Mouse (Mus musculus): ENCODE measurements around the gene Ces2b. TPM values are rescaled to one million over a fixed set of nuclear protein-coding genes. Genes with fewer than 3 reads are reported as not detected.

The Ces2b gene
- polyA plus RNA-seq (2012) = not detected in 2 replicates

GRCm38 (mm10) chr8:104831440-104831839 is at the start of gene Ces2b:
TSS of gene Ces2b (plus strand) at chr8:104831572.

GRCm38 (mm10) chr8:104846831-104847230 is 15.5 kb downstream of the Ces2b start, which contains the start of gene Ces2c:
TSS of gene Ces2c (plus strand) at chr8:104847068.

Other genes with a start within 250 kb of the Ces2b start
- gene Pdp2, start 240.1 kb upstream of the Ces2b start, polyA plus RNA-seq (2012) = 1.8 and 2.4 TPM in 2 replicates
- not detected in 2 replicates for gene Cdh16, start 207.2 kb upstream of the Ces2b start, polyA plus RNA-seq (2012)
- gene Rrad, start 200.2 kb upstream of the Ces2b start, polyA plus RNA-seq (2012) = 16.0 and 22.6 TPM in 2 replicates
- 47.3 and 61.0 TPM in 2 replicates for gene Ciao2b, start 189.6 kb upstream of the Ces2b start, polyA plus RNA-seq (2012)
- gene Ces2a, start 97.6 kb upstream of the Ces2b start, polyA plus RNA-seq (2012) = not detected in 2 replicates
- 0.04 TPM in 1 of 2 replicates, not detected in the other for gene Ces2c, start 15.5 kb downstream of the Ces2b start, polyA plus RNA-seq (2012)
- not detected in 2 replicates for gene Ces2e, start 94.7 kb downstream of the Ces2b start, polyA plus RNA-seq (2012)
- not detected in 2 replicates for gene Ces2f, start 115.8 kb downstream of the Ces2b start, polyA plus RNA-seq (2012)
- gene Ces2g, start 130.1 kb downstream of the Ces2b start, polyA plus RNA-seq (2012) = 9.4 and 10.8 TPM in 2 replicates
- gene Ces2h, start 169.3 kb downstream of the Ces2b start, polyA plus RNA-seq (2012) = not detected in 2 replicates
- not detected in 2 replicates for gene Ces3a, start 217.0 kb downstream of the Ces2b start, polyA plus RNA-seq (2012)